Mouse (Mus musculus): ENCODE results near the gene Ccdc150. TPM values are rescaled to one million over a fixed set of nuclear protein-coding genes. Genes with fewer than 3 reads are reported as not detected.

Ccdc150 gene
- total RNA-seq, 2 experiments from 2014 or later, result 0.25 to 0.29 TPM

Other genes starting within 250 kb of the Ccdc150 start
- 10 to 100 TPM in 1 of 2 experiments, 1 to 10 TPM in 1; 8.7 to 11.7 TPM for gene Hecw2, start 55.5 kb upstream of the Ccdc150 start, total RNA-seq (2021)
- gene Gtf3c3, start 188.3 kb downstream of the Ccdc150 start, total RNA-seq (2021), result 10 to 100 TPM; 12.9 to 15.5 TPM

All from heart, postnatal 25 days (tissue).